Mouse (Mus musculus) liver, postnatal 0 days (tissue): Measurements from ENCODE around the gene Gm20388.
"Not testable (repeated sequence)": the region's sequence is repeated elsewhere in the genome, so short reads cannot be mapped to it uniquely, and the experiment has no call there.

Experiments
- CTCF ChIP-seq: sonication (generic); IDR thresholded peaks from 2 replicates; pipeline ENCODE4 v1.5.1; 2016; ENCODE audit warnings: antibody characterized with exemption, low read depth
- EP300 ChIP-seq: IDR thresholded peaks from 2 replicates; pipeline ENCODE4 v1.6.1; 2016; ENCODE audit warnings: antibody characterized with exemption, low read depth, mild to moderate bottlenecking

- TF ChIP-seq CTCF, EP300: not testable (repeated sequence)
These were observed 3504.5 kb downstream of the Gm20388 start for GRCm38 (mm10) chr8:123414997-123415696.
